Mouse (Mus musculus) cerebellum, postnatal 10 days (tissue): ENCODE data around the gene Selp.
A peak's percentile ranks its signal among the peaks of the same experiment; 100 is the strongest.

Experiments
- DNase-seq, 2 experiments: peaks; one replicate each; pipeline ENCODE4 v3.0.0; 2021; ENCODE audit warnings: mixed read lengths in 2 of 2

Selp gene

GRCm38 (mm10) chr1:164114947-164115493 is at the start of gene Selp:
Gene Selp, plus strand, starts transcription at chr1:164115264.
- no peak for DNase-seq

GRCm38 (mm10) chr1:164069261-164069660 is 45.8 kb upstream of the Selp start:
- DNase-seq = no peak

- DNase-seq = no peak
These were observed 44.6 kb upstream of the Selp start for GRCm38 (mm10) chr1:164070461-164070860.

GRCm38 (mm10) chr1:164071111-164071510 is 44.0 kb upstream of the Selp start:
- DNase-seq = no peak

- no peak for DNase-seq
These were observed 43.1 kb upstream of the Selp start for GRCm38 (mm10) chr1:164072001-164072400.

GRCm38 (mm10) chr1:164073091-164073490 is 42.0 kb upstream of the Selp start:
- DNase-seq = no peak

GRCm38 (mm10) chr1:164073803-164074202 is 41.3 kb upstream of the Selp start:
- no peak for DNase-seq

- no peak for DNase-seq
These were observed 40.4 kb upstream of the Selp start for GRCm38 (mm10) chr1:164074606-164075140.

GRCm38 (mm10) chr1:164075416-164075815 is 39.6 kb upstream of the Selp start:
- DNase-seq = no peak

GRCm38 (mm10) chr1:164076441-164076840 is 38.6 kb upstream of the Selp start:
- DNase-seq = no peak

- no peak for DNase-seq
These were observed 38.0 kb upstream of the Selp start for GRCm38 (mm10) chr1:164077031-164077430.

GRCm38 (mm10) chr1:164078323-164078741 is 36.7 kb upstream of the Selp start:
- DNase-seq = no peak

- no peak for DNase-seq
These were observed 36.0 kb upstream of the Selp start for GRCm38 (mm10) chr1:164079091-164079490.

GRCm38 (mm10) chr1:164083046-164083445 is 32.0 kb upstream of the Selp start:
- no peak for DNase-seq

- DNase-seq = no peak
These were observed 28.3 kb upstream of the Selp start for GRCm38 (mm10) chr1:164086797-164087196.

GRCm38 (mm10) chr1:164087872-164088271 is 27.2 kb upstream of the Selp start:
- DNase-seq = no peak

- no peak for DNase-seq
These were observed 18.3 kb upstream of the Selp start for GRCm38 (mm10) chr1:164096780-164097179.

GRCm38 (mm10) chr1:164097911-164098310 is 17.2 kb upstream of the Selp start:
- DNase-seq = no peak

- DNase-seq = peak; percentile 6 to 17
These were observed 16.7 kb upstream of the Selp start for GRCm38 (mm10) chr1:164098372-164098771.

GRCm38 (mm10) chr1:164109763-164110162 is 5.3 kb upstream of the Selp start:
- DNase-seq = no peak

GRCm38 (mm10) chr1:164110591-164111329 is 4.3 kb upstream of the Selp start:
- no peak for DNase-seq

- no peak for DNase-seq
These were observed 784 bp upstream of the Selp start for GRCm38 (mm10) chr1:164114280-164114679.

GRCm38 (mm10) chr1:164115647-164116046 is 583 bp downstream of the Selp start:
- no peak for DNase-seq

GRCm38 (mm10) chr1:164117869-164118268 is 2.8 kb downstream of the Selp start:
- DNase-seq = no peak
